Mouse (Mus musculus) telencephalon, adult 2 months (tissue): Measurements from ENCODE around the gene Alox5ap.

Source experiments
- DNase-seq: peaks from one replicate; pipeline ENCODE4 v3.0.0-alpha.2; 2011; ENCODE audit warnings: low read depth, low spot score

Gene Alox5ap

GRCm38 (mm10) chr5:149264405-149264804, at the start of gene Alox5ap:
Gene Alox5ap (plus strand): TSS chr5:149264767.
- DNase-seq: no peak

- DNase-seq: no peak
Measured at GRCm38 (mm10) chr5:149215540-149215939, 49.0 kb upstream of the Alox5ap start.

GRCm38 (mm10) chr5:149217524-149218357, 46.8 kb upstream of the Alox5ap start:
- no peak for DNase-seq

GRCm38 (mm10) chr5:149219493-149219892, 45.1 kb upstream of the Alox5ap start:
- DNase-seq: no peak

- DNase-seq: no peak
Measured at GRCm38 (mm10) chr5:149221355-149221754, 43.2 kb upstream of the Alox5ap start.

GRCm38 (mm10) chr5:149224666-149225065, 39.9 kb upstream of the Alox5ap start:
- no peak for DNase-seq

- DNase-seq: peak; percentile 90
Measured at GRCm38 (mm10) chr5:149228700-149229618, 35.6 kb upstream of the Alox5ap start.

- no peak for DNase-seq
Measured at GRCm38 (mm10) chr5:149229619-149230339, 34.8 kb upstream of the Alox5ap start.

GRCm38 (mm10) chr5:149235002-149235401, 29.6 kb upstream of the Alox5ap start:
- DNase-seq: no peak

- no peak for DNase-seq
Measured at GRCm38 (mm10) chr5:149237221-149237950, 27.2 kb upstream of the Alox5ap start.

- no peak for DNase-seq
Measured at GRCm38 (mm10) chr5:149242467-149242866, 22.1 kb upstream of the Alox5ap start.

- no peak for DNase-seq
Measured at GRCm38 (mm10) chr5:149243053-149243452, 21.5 kb upstream of the Alox5ap start.

GRCm38 (mm10) chr5:149245391-149245964, 19.1 kb upstream of the Alox5ap start:
- no peak for DNase-seq

- no peak for DNase-seq
Measured at GRCm38 (mm10) chr5:149245965-149246470, 18.5 kb upstream of the Alox5ap start.

- DNase-seq: no peak
Measured at GRCm38 (mm10) chr5:149247047-149247904, 17.3 kb upstream of the Alox5ap start.

- no peak for DNase-seq
Measured at GRCm38 (mm10) chr5:149252303-149252702, 12.3 kb upstream of the Alox5ap start.

GRCm38 (mm10) chr5:149253491-149253890, 11.1 kb upstream of the Alox5ap start:
- DNase-seq: no peak

- no peak for DNase-seq
Measured at GRCm38 (mm10) chr5:149255522-149255921, 9.0 kb upstream of the Alox5ap start.

- no peak for DNase-seq
Measured at GRCm38 (mm10) chr5:149257518-149258281, 6.9 kb upstream of the Alox5ap start.
